Mouse (Mus musculus) MEL (cell line): ENCODE results near the gene Slc25a45. TPM values are rescaled to one million over a fixed set of nuclear protein-coding genes. Genes with fewer than 3 reads are reported as not detected.

Experiments used
- DNase-seq: peaks from one replicate; pipeline ENCODE4 v3.0.0; 2011; ENCODE audit warnings: low read depth, low spot score
- H3K27ac ChIP-seq: 2 replicates; pipeline ENCODE4 v1.5.1; 2012; ENCODE audit warnings: low read depth, mild to moderate bottlenecking, control low read depth, low read length, moderate library complexity; ENCODE audit not compliant: control insufficient read depth
- H3K27me3 ChIP-seq, 2 experiments: fragments of 150-350 bp in 1 of 2; sonication (generic) in 1 of 2; 2 replicates each; pipeline ENCODE4 v1.6.1; 2012; ENCODE audit warnings: low read length in 2 of 2, mild to moderate bottlenecking in 2 of 2, improper control_type of control experiment in 1 of 2, moderate library complexity in 1 of 2; ENCODE audit not compliant: insufficient read depth in 2 of 2, control insufficient read depth in 1 of 2
- H3K36me3 ChIP-seq, 2 experiments: 2 replicates each; pipeline ENCODE4 v1.6.1; 2012 to 2014; ENCODE audit warnings: low read length in 2 of 2, improper control_type of control experiment in 1 of 2, inconsistent platforms in 1 of 2, mild to moderate bottlenecking in 1 of 2; ENCODE audit not compliant: insufficient read depth in 2 of 2, control insufficient read depth in 1 of 2
- H3K4me1 ChIP-seq, 2 experiments: fragments of 150-350 bp in 1 of 2; sonication (generic) in 1 of 2; 2 replicates each; pipeline ENCODE4 v1.6.1; 2012; ENCODE audit warnings: low read length in 2 of 2, improper control_type of control experiment in 1 of 2, mild to moderate bottlenecking in 1 of 2; ENCODE audit not compliant: insufficient read depth in 2 of 2, control insufficient read depth in 1 of 2
- H3K4me3 ChIP-seq, 2 experiments: fragments of 150-350 bp in 1 of 2; sonication (generic) in 1 of 2; 2 replicates each; pipeline ENCODE4 v1.5.1; 2012; ENCODE audit warnings: low read depth in 2 of 2, low read length in 2 of 2, mild to moderate bottlenecking in 2 of 2, moderate library complexity in 2 of 2, control low read depth in 1 of 2, improper control_type of control experiment in 1 of 2; ENCODE audit not compliant: control insufficient read depth in 1 of 2, insufficient read depth in 1 of 2
- H3K79me2 ChIP-seq: 2 replicates; pipeline ENCODE4 v1.6.1; 2012; ENCODE audit warnings: mild to moderate bottlenecking, low read length, moderate library complexity; ENCODE audit not compliant: control insufficient read depth, poor library complexity, insufficient read depth
- H3K9ac ChIP-seq: 2 replicates; pipeline ENCODE4 v1.6.1; 2012; ENCODE audit warnings: low read depth, mild to moderate bottlenecking, control low read depth, low read length, moderate library complexity; ENCODE audit not compliant: control insufficient read depth, poor library complexity, severe bottlenecking
- H3K9me3 ChIP-seq: fragments of 150-350 bp; sonication (generic); replicated peaks from 2 replicates; pipeline ENCODE4 v1.6.1; 2012; ENCODE audit warnings: mild to moderate bottlenecking, low read length, improper control_type of control experiment, moderate library complexity; ENCODE audit not compliant: insufficient read depth
- CHD1 ChIP-seq: IDR thresholded peaks from 2 replicates; pipeline ENCODE4 v1.6.1; 2012; ENCODE audit warnings: low read depth, mild to moderate bottlenecking, inconsistent platforms, low read length, improper control_type of control experiment
- CTCF ChIP-seq, 3 experiments: IDR thresholded peaks in 2 of 3; conservative IDR thresholded peaks in 1 of 3; 2 replicates each; pipeline ENCODE4 v1.5.1; 2011 to 2012; ENCODE audit warnings: low read length in 3 of 3, low read depth in 2 of 3, mild to moderate bottlenecking in 2 of 3, improper control_type of control experiment in 1 of 3, inconsistent platforms in 1 of 3, mixed read lengths in 1 of 3, moderate library complexity in 1 of 3; ENCODE audit not compliant: control insufficient read depth in 1 of 3, insufficient read depth in 1 of 3, poor library complexity in 1 of 3, severe bottlenecking in 1 of 3
- E2F4 ChIP-seq: IDR thresholded peaks from 2 replicates; pipeline ENCODE4 v1.6.1; 2011; ENCODE audit warnings: low read depth, low read length, improper control_type of control experiment, borderline replicate concordance
- EP300 ChIP-seq, 2 experiments: IDR thresholded peaks; 2 replicates each; pipeline ENCODE4 v1.6.1; 2011; ENCODE audit warnings: improper control_type of control experiment in 2 of 2, low read length in 2 of 2, low read depth in 1 of 2, mild to moderate bottlenecking in 1 of 2
- JUND ChIP-seq: IDR thresholded peaks from 2 replicates; pipeline ENCODE4 v1.6.1; 2011; ENCODE audit warnings: low read depth, mild to moderate bottlenecking, improper control_type of control experiment, low read length
- MAFK ChIP-seq: IDR thresholded peaks from 2 replicates; pipeline ENCODE4 v1.6.1; 2011; ENCODE audit warnings: low read depth, mild to moderate bottlenecking, low read length, improper control_type of control experiment, borderline replicate concordance
- MAX ChIP-seq: IDR thresholded peaks from 2 replicates; pipeline ENCODE4 v1.6.1; 2011; ENCODE audit warnings: low read length, improper control_type of control experiment
- MAZ ChIP-seq: IDR thresholded peaks from 2 replicates; pipeline ENCODE4 v1.6.1; 2012; ENCODE audit warnings: low read depth, mild to moderate bottlenecking, inconsistent platforms, low read length, improper control_type of control experiment
- MXI1 ChIP-seq: IDR thresholded peaks from 2 replicates; pipeline ENCODE4 v1.6.1; 2011; ENCODE audit warnings: mild to moderate bottlenecking, low read depth, low read length, improper control_type of control experiment
- MYB ChIP-seq: IDR thresholded peaks from 2 replicates; pipeline ENCODE4 v1.6.1; 2011; ENCODE audit warnings: mild to moderate bottlenecking, low read depth, low read length, improper control_type of control experiment
- MYC ChIP-seq: IDR thresholded peaks from 2 replicates; pipeline ENCODE4 v1.6.1; 2011; ENCODE audit warnings: low read depth, mild to moderate bottlenecking, low read length, improper control_type of control experiment, moderate library complexity
- POLR2A ChIP-seq, 2 experiments: IDR thresholded peaks; 2 replicates each; pipeline ENCODE4 v1.6.1; 2011 to 2012; ENCODE audit warnings: low read length in 2 of 2, mild to moderate bottlenecking in 2 of 2, control low read depth in 1 of 2, improper control_type of control experiment in 1 of 2, low read depth in 1 of 2, moderate library complexity in 1 of 2; ENCODE audit not compliant: control insufficient read depth in 1 of 2, insufficient read depth in 1 of 2, poor library complexity in 1 of 2
- POLR2AphosphoS2 ChIP-seq: IDR thresholded peaks from 2 replicates; pipeline ENCODE4 v1.6.1; 2011; ENCODE audit warnings: low read length, improper control_type of control experiment
- RAD21 ChIP-seq: IDR thresholded peaks from 2 replicates; pipeline ENCODE4 v1.6.1; 2011; ENCODE audit warnings: mild to moderate bottlenecking, low read depth, low read length, improper control_type of control experiment
- SIN3A ChIP-seq: IDR thresholded peaks from 2 replicates; pipeline ENCODE4 v1.6.1; 2012; ENCODE audit warnings: low read length, improper control_type of control experiment, inconsistent platforms
- SMC3 ChIP-seq: IDR thresholded peaks from 2 replicates; pipeline ENCODE4 v1.6.1; 2011; ENCODE audit warnings: low read depth, low read length, improper control_type of control experiment
- TAL1 ChIP-seq: IDR thresholded peaks from 2 replicates; pipeline ENCODE4 v1.6.1; 2012; ENCODE audit warnings: mild to moderate bottlenecking, inconsistent platforms, low read length, moderate library complexity, mixed read lengths
- UBTF ChIP-seq: IDR thresholded peaks from 2 replicates; pipeline ENCODE4 v1.6.1; 2012; ENCODE audit warnings: low read depth, mild to moderate bottlenecking, inconsistent platforms, low read length, improper control_type of control experiment, moderate library complexity, borderline replicate concordance; ENCODE audit not compliant: insufficient read depth
- ZC3H11A ChIP-seq: IDR thresholded peaks from 2 replicates; pipeline ENCODE4 v1.6.1; 2012; ENCODE audit warnings: low read depth, mild to moderate bottlenecking, inconsistent platforms, low read length, improper control_type of control experiment
- ZKSCAN1 ChIP-seq: IDR thresholded peaks from 2 replicates; pipeline ENCODE4 v1.6.1; 2012; ENCODE audit warnings: low read depth, mild to moderate bottlenecking, inconsistent platforms, low read length, improper control_type of control experiment, moderate library complexity
- ZMIZ1 ChIP-seq: IDR thresholded peaks from 2 replicates; pipeline ENCODE4 v1.6.1; 2012; ENCODE audit warnings: low read depth, mild to moderate bottlenecking, inconsistent platforms, low read length, improper control_type of control experiment, moderate library complexity
- polyA plus RNA-seq, 2 experiments: library from polyadenylated mRNA; stranded (reverse) in 1 of 2; unstranded in 1 of 2; fragments of >175 nt in 1 of 2; fragments of >200 nt in 1 of 2; gene quantifications; 2 replicates each; pipeline versions ENCODE4 v1.2.1 to v1.2.4; 2012; ENCODE audit warnings: low replicate concordance in 2 of 2, low read depth in 1 of 2; ENCODE audit not compliant: insufficient read length in 2 of 2, insufficient read depth in 1 of 2, missing spikeins in 1 of 2
- total RNA-seq: library from RNA; depleted of rRNA; stranded (reverse); fragments of 300-350 nt; gene quantifications from 2 replicates; pipeline ENCODE4 v1.2.3, GENCODE M21; 2012

The Slc25a45 gene
- total and polyA plus RNA-seq, 3 experiments, result 23.5 to 30.7 TPM; not detected in 1

GRCm38 (mm10) chr19:5923990-5924712 is 46.5 kb downstream of the Slc25a45 start:
- peaks cover 0 to 12% of the 10 kb centered on the region in 2 experiments; a peak in 2 of 4 replicates for H3K36me3 ChIP-seq
- no peaks in the 10 kb centered on the region for H3K9me3 ChIP-seq
- no peaks in the 10 kb centered on the region for H3K27me3 ChIP-seq
- peak; percentile 92 for DNase-seq
- TF ChIP-seq MAX (0 out of 2 replicates have a peak, but pooled peaks have one; percentile 40), CTCF (IDR thresholded peaks at IDR 0.05 in 2 of 3, conservative IDR thresholded peaks at IDR 0.05 in 1 of 3; ENCODE audit: control insufficient read depth in 1 of 3, insufficient read depth in 1 of 3, low read depth in 2 of 3, low read length in 3 of 3, poor library complexity in 1 of 3, severe bottlenecking in 1 of 3) (peak; percentile 58 to 95 (median 90); a peak in 5 of 6 replicates), SMC3 (peak; percentile 75), MAZ (0 out of 2 replicates have a peak, but pooled peaks have one; percentile 50), CHD1 (0 out of 2 replicates have a peak, but pooled peaks have one; percentile 63), UBTF (0 out of 2 replicates have a peak, but pooled peaks have one; percentile 11), POLR2A (IDR thresholded peaks at IDR 0.05; ENCODE audit: control insufficient read depth in 1 of 2, insufficient read depth in 1 of 2, low read depth in 1 of 2, low read length in 2 of 2, poor library complexity in 1 of 2) (no peak), POLR2AphosphoS2 (no peak), SIN3A (peak; percentile 75), ZKSCAN1 (no peak), MYB (no peak), ZMIZ1 (0 out of 2 replicates have a peak, but pooled peaks have one; percentile 11), TAL1 (no peak), RAD21 (peak; percentile 73), MXI1 (peak; percentile 63), EP300 (IDR thresholded peaks at IDR 0.05; ENCODE audit: low read depth in 1 of 2, low read length in 2 of 2) (0 out of 4 replicates have a peak, but pooled peaks of 1 of the 2 experiments have one; percentile 24), ZC3H11A (peak; percentile 43; the same call in 1 of the 2 replicates), MAFK (no peak), MYC (0 out of 2 replicates have a peak, but pooled peaks have one; percentile 21), E2F4 (0 out of 2 replicates have a peak, but pooled peaks have one; percentile 33), JUND (0 out of 2 replicates have a peak, but pooled peaks have one; percentile 12)
- H3K9ac ChIP-seq, result peak overlapping the region; percentile 52
- no peaks in the 10 kb centered on the region for H3K79me2 ChIP-seq
- H3K4me1 ChIP-seq, result peaks cover 12 to 16% of the 10 kb centered on the region in 2 experiments
- peak overlapping the region; percentile 57 to 68 for H3K4me3 ChIP-seq
- H3K27ac ChIP-seq, result peak overlapping the region; percentile 6; the same call in 1 of the 2 replicates
